Mouse (Mus musculus) cortical plate, adult 2 months (tissue): ENCODE data around the gene Ccl22.

Experiments
- CTCF ChIP-seq: fragments of 200-500 bp; IDR thresholded peaks from 2 replicates; pipeline ENCODE4 v1.5.1; 2011; ENCODE audit warnings: mild to moderate bottlenecking, control low read depth, low read length; ENCODE audit not compliant: insufficient read depth; ENCODE audit errors: extremely low read depth
- POLR2A ChIP-seq: fragments of 200-500 bp; IDR thresholded peaks from 2 replicates; pipeline ENCODE4 v1.6.1; 2011; ENCODE audit warnings: mild to moderate bottlenecking, low read length, control low read depth; ENCODE audit not compliant: insufficient read depth; ENCODE audit errors: extremely low read depth

GRCm38 (mm10) chr8:94696566-94696965 is 48.8 kb upstream of the Ccl22 start:
- TF ChIP-seq CTCF (no peak), POLR2A (no peak)
